Comparison of ENCODE assay signal across 11 mouse cellular contexts in genomic region chr12:80389448-80389847, GRCm38 (mm10). TPM values are rescaled to one million over a fixed set of nuclear protein-coding genes. Genes with fewer than 3 reads are reported as not detected.
A peak's percentile ranks its signal among the peaks of the same experiment; 100 is the strongest.
DNase-seq lines count a peak whose midpoint lies in the region; ATAC-seq and TF ChIP-seq lines count a peak whose summit lies in the region.
"Had no signal": no experiment of that assay in that cellular context is flagged by ENCODE, and none has a peak within 500 bp of the region (broad histone marks: within the 10 kb centered on the region; RNA-seq: fewer than 3 reads in every experiment).

No protein-coding gene starts in this region.

- H3K9me3 ChIP-seq in embryonic facial prominence, embryonic 11.5 days (replicated peaks; ENCODE audit: control insufficient read depth, low read length): no peaks in the 10 kb centered on the region
- no peaks in the 10 kb centered on the region for H3K9me3 ChIP-seq in embryonic facial prominence, embryonic 10.5 days
- H3K9me3 ChIP-seq: G1E; heart, embryonic 15.5 days; liver, embryonic 15.5 days had no signal

- no peak overlapping the region for H3K4me2 ChIP-seq in embryonic facial prominence, embryonic 11.5 days (ENCODE audit: low read depth, low read length)
- H3K4me2 ChIP-seq: heart, embryonic 15.5 days; liver, embryonic 15.5 days had no signal

- ATAC-seq in embryonic facial prominence, embryonic 11.5 days (replicated peaks; ENCODE audit: insufficient number of reproducible peaks, low FRiP score, low TSS enrichment, low read depth): no peak

- TF ChIP-seq POLR2A in cortical plate, adult 2 months (IDR thresholded peaks at IDR 0.05; ENCODE audit: extremely low read depth, insufficient read depth, low read length): no peak

- intact Hi-C loops in gastrocnemius, postnatal 14 days (cut with DNase I; ENCODE audit: low total_unique reads): loop anchor here (5.0 kb wide), 1 partner anchor 227 kb away; no protein-coding TSS in a partner anchor

- no peak overlapping the region for H3K4me3 ChIP-seq in embryonic facial prominence, embryonic 11.5 days (ENCODE audit: low read depth, low read length)
- H3K4me3 ChIP-seq in embryonic facial prominence, embryonic 10.5 days: no peak overlapping the region
- no peak overlapping the region for H3K4me3 ChIP-seq in layer of hippocampus, adult 2 months
- H3K4me3 ChIP-seq in cortical plate, adult 2 months (ENCODE audit: insufficient read depth, low read length): no peak overlapping the region
- H3K4me3 ChIP-seq: heart, embryonic 15.5 days; liver, embryonic 15.5 days had no signal

- H3K27me3 ChIP-seq in embryonic facial prominence, embryonic 11.5 days (ENCODE audit: control insufficient read depth, insufficient read depth, low read length): no peaks in the 10 kb centered on the region
- no peaks in the 10 kb centered on the region for H3K27me3 ChIP-seq in embryonic facial prominence, embryonic 10.5 days (replicated peaks; ENCODE audit: low read depth, poor library complexity, severe bottlenecking)
- H3K27me3 ChIP-seq: heart, embryonic 15.5 days; liver, embryonic 15.5 days had no signal

- no peak overlapping the region for H3K9ac ChIP-seq in embryonic facial prominence, embryonic 11.5 days (replicated peaks; ENCODE audit: low read length)
- H3K9ac ChIP-seq: heart, embryonic 15.5 days; liver, embryonic 15.5 days had no signal

- H3K4me1 ChIP-seq in embryonic facial prominence, embryonic 11.5 days (ENCODE audit: control insufficient read depth, insufficient read depth, low read length): no peaks in the 10 kb centered on the region
- H3K4me1 ChIP-seq in embryonic facial prominence, embryonic 10.5 days: no peaks in the 10 kb centered on the region
- H3K4me1 ChIP-seq in cortical plate, adult 2 months (ENCODE audit: control insufficient read depth, insufficient read depth, low read length): peaks cover 8% of the 10 kb centered on the region
- H3K4me1 ChIP-seq: liver, embryonic 15.5 days had no signal

- H3K36me3 ChIP-seq in embryonic facial prominence, embryonic 11.5 days (replicated peaks; ENCODE audit: control insufficient read depth, insufficient read depth, low read depth, low read length): no peaks in the 10 kb centered on the region
- peaks cover 64% of the 10 kb centered on the region for H3K36me3 ChIP-seq in embryonic facial prominence, embryonic 10.5 days (replicated peaks)

- TF ChIP-seq CTCF in layer of hippocampus, adult 2 months (conservative IDR thresholded peaks at IDR 0.05): peak; percentile 79
- TF ChIP-seq CTCF in cortical plate, adult 2 months (IDR thresholded peaks at IDR 0.05; ENCODE audit: extremely low read depth, insufficient read depth, low read length): peak; percentile 57; the same call in 1 of the 2 replicates

- peak; percentile 65 for DNase-seq in embryonic facial prominence, embryonic 11.5 days (ENCODE audit: low spot score)
- DNase-seq in embryonic facial prominence, embryonic 10.5 days (ENCODE audit: low spot score): no peak
- DNase-seq in layer of hippocampus, adult 2 months (ENCODE audit: low spot score in 2 of 2): peak; percentile 23 to 26
- DNase-seq in layer of hippocampus, adult 8-10 months (ENCODE audit: low spot score in 2 of 2): no peak
- DNase-seq in naive thymus-derived CD4-positive, alpha-beta T cell, adult 2 months (ENCODE audit: low read depth): peak; percentile 57
- no peak for DNase-seq in gastrocnemius, postnatal 14 days
- DNase-seq in right cerebral cortex, postnatal 4 days: no peak

- WGBS in embryonic facial prominence, embryonic 11.5 days: 65% methylated on average over 3 of the region's 3 CpGs
- 65% methylated on average over 3 of the region's 3 CpGs for WGBS in embryonic facial prominence, embryonic 10.5 days

- H3K27ac ChIP-seq in embryonic facial prominence, embryonic 11.5 days (replicated peaks; ENCODE audit: low read depth, low read length): no peak overlapping the region
- H3K27ac ChIP-seq in embryonic facial prominence, embryonic 10.5 days (replicated peaks): no peak overlapping the region
- peak overlapping the region; percentile 40; the same call in 1 of the 2 replicates for H3K27ac ChIP-seq in layer of hippocampus, adult 2 months
- H3K27ac ChIP-seq in cortical plate, adult 2 months (ENCODE audit: insufficient read depth, low read length): no peak overlapping the region
- H3K27ac ChIP-seq: heart, embryonic 15.5 days; liver, embryonic 15.5 days had no signal

RNA-seq across cellular contexts. Expression of gene Dcaf5, which starts 47.0 kb away (rescaled TPM):
- 10.1 and 11.5 TPM in 2 replicates for polyA plus RNA-seq in embryonic facial prominence, embryonic 11.5 days (2014; fragmentation: Nextera tagmentation; extraction: Ambion mirVana)
- 11.2 and 13.5 TPM in 2 replicates for polyA plus RNA-seq in embryonic facial prominence, embryonic 10.5 days (2016; fragmentation: Nextera tagmentation; extraction: Ambion mirVana)
- 10 to 100 TPM; 74.7 to 75.4 TPM for total RNA-seq in layer of hippocampus, adult 2 months (2021)
- total RNA-seq in layer of hippocampus, adult 8-10 months (2022): 10 to 100 TPM; 60.9 to 78.0 (median 70.8) TPM
- polyA plus RNA-seq in cortical plate, adult 2 months (2012; rRNA removed): 49.4 and 51.2 TPM in 2 replicates
- 10 to 100 TPM; 26.0 to 27.2 TPM for total RNA-seq in gastrocnemius, postnatal 14 days (2021)

Comparison
In these comparisons a context has a peak if more than half of its experiments do, and no peak if none do; other contexts are left out.
1. DNase-seq: peak in embryonic facial prominence, embryonic 11.5 days (single experiment), layer of hippocampus, adult 2 months (2 of 2) and naive thymus-derived CD4-positive, alpha-beta T cell, adult 2 months (single experiment); none in embryonic facial prominence, embryonic 10.5 days (single experiment), layer of hippocampus, adult 8-10 months (0 of 2), gastrocnemius, postnatal 14 days (single experiment) and right cerebral cortex, postnatal 4 days (single experiment).